Mouse (Mus musculus): ENCODE measurements around the gene Tmco4.
A peak's percentile ranks its signal among the peaks of the same experiment; 100 is the strongest.

Tmco4 gene

GRCm38 (mm10) chr4:138972827-138973718 lies at the start of gene Tmco4:
Tmco4 (plus strand) TSS chr4:138972888.
- peak; percentile 5 for DNase-seq

DNA sequence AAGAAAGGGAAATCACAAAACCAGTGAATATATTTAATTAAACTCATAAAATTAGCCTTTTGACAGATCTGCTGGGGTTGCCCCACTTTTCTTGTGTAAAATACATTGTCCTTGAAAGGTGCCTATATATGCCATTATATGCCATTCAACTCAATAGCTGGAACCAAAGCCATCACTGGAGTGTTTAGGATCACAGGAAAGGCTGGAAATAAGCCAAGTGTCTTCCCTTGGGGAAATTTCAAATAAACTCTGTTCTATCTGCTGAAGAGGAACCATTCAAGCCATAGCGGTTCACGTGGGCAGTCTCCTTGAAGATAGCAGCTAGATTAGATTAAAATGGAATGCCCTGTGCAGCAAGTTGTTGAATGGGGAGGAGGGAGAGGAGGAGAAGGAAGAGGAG lies 47.1 kb upstream of the Tmco4 start:
- no peak for DNase-seq

DNA sequence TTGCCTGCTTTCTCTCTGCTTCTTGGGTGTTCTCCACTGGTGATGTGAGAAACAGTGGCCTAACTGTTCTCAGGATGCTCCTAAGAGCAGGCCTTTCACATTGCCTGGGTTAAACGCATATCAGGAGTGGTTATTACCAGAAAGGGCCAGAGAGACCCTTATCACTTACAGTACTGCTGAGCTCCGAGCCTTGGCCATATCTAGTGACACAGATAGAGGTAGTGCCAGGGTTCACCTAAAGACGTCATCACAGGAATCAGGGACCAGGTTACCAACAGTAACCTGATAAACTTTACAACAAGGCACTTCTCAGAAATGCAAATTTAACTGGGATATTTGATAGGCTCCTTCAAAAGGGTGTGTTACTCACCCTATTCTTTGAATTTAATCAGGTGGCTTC lies 38.8 kb upstream of the Tmco4 start:
- DNase-seq = no peak

DNA sequence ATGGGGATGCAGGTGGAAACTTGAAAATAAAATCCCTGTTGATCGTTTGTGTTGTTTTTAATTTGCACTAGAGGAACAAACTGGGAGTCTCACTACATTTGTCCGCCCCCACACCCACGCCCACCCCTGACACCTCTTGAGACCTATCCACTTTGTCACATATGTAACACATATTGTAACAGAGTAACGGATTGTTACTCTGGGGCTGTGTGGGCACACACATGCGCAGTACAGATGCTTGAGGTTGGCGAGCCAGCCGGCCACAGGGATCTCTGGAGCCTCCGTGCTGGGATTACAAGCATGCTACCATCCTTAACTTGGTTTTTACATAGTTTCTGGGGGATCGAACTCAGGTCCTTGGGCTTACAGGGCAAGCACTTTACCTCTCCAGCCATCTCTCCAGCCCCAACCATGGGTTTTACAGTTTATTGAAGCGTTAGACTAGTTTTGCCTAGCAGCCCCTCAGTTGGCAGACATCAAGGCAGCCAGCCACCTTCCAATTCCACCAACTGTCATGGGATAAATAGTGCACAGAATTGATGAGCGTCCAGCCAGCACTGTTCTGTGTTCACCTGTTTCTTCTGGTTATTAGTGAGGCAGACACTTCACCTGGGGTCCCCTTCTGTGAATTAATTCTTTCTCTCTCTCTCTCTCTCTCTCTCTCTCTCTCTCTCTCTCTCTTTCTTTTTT lies 38.1 kb upstream of the Tmco4 start:
- no peak for DNase-seq

GRCm38 (mm10) chr4:138938495-138939269 lies 34.0 kb upstream of the Tmco4 start:
- DNase-seq = no peak

DNA sequence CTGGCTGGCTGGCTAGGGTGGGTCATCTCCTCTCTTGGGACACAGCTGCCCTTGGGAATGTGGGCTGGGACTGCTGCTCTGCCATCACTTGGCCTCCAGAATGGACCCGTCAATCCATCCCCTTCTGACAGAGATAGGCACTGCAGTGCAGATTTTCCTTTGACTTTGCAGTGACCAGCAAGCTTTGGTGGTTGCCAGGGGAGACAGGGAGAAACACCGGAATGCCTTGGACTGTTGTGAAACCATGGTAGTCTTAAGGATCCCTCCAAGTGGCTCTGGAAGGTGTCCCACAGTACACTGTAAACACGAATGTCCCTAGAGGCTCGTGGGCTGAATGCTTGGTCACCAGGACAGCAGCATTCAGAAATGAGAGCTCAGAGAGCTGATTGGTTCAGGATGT lies 33.2 kb upstream of the Tmco4 start:
- DNase-seq = no peak

GRCm38 (mm10) chr4:138941401-138941800 lies 31.3 kb upstream of the Tmco4 start:
- DNase-seq = no peak

DNA sequence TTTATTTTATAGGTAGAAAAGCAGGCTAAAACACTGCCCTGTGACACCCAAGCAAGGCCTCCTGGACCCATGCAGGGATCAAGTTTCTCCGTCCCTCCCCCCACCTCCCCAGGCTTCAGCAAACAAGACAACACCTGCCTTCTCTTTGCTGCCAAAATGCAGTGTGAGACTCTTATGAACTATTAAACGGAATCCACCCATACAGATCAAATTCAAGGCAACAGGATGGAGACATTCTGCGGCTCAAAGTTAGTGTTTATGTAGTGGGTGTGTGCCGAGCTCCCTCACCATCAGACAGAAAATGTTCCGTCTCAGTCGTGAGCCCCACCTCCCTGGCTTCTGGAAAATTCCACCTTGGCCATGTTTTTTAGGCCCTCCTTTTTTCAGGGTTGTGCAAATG lies 30.7 kb upstream of the Tmco4 start:
- DNase-seq = no peak

DNA sequence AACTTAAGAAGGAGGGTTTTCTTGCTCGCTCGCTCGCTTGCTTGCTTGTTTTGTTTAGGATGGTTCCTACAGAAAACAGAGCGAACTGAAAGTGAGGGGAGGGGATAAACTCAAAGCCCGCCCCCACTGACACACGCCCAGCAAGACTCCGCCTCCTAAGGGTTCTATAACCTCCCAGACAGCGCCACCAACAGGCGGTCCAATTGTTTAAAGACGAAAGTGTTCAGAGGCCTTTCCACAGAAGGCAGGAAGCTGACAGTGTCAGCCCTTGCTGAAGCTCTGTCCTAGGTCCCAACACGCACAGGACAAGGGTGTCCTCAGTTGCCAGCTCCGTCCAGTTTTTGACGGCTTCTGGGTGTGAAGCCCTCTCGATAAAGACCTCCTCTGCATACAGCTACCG lies 29.0 kb upstream of the Tmco4 start:
- no peak for DNase-seq

- no peak for DNase-seq
Observed at GRCm38 (mm10) chr4:138948257-138948656, 24.4 kb upstream of the Tmco4 start.

- DNase-seq = no peak
Observed at GRCm38 (mm10) chr4:138958612-138959011, 14.1 kb upstream of the Tmco4 start.

DNA sequence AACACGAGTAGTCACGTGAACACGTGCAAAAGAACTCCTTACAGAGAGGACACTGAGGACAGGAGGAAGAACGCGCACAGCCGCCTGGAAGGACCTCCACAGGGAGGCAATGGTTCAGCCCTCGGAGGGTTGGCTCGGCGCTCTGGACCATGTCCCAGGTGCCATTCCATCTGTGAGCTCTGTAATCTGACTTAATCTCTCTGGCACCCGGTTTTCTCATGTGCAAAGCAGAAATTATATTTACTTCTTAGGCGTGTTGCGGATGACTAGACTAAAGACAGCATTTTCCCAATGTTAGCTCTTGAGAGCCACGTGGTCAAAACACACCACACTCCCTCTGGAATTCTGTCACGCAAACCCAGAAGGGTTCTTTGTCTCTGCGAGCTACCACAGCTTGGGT lies 13.6 kb upstream of the Tmco4 start:
- no peak for DNase-seq

DNA sequence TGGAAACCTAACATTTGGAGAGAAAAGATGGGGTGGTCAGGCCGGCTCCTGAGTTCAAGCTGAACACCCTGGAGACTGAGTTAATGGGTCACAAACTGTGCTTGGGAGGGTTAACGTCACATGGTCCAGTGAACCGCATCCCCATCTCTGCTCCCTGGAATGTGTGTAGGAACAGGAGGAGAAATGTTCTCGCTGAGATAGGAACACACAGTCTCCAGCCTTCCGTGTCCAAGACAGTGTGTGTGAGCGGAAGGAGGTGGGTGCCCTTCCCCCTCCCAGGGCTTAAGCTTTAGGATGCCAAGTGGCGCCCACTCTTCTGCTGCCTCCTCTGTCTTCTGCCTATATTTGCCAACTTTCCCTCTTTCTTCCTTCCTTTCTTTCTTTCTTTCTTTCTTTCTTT lies 12.8 kb upstream of the Tmco4 start:
- no peak for DNase-seq

- no peak for DNase-seq
Observed at GRCm38 (mm10) chr4:138962719-138963118, 10.0 kb upstream of the Tmco4 start.

DNA sequence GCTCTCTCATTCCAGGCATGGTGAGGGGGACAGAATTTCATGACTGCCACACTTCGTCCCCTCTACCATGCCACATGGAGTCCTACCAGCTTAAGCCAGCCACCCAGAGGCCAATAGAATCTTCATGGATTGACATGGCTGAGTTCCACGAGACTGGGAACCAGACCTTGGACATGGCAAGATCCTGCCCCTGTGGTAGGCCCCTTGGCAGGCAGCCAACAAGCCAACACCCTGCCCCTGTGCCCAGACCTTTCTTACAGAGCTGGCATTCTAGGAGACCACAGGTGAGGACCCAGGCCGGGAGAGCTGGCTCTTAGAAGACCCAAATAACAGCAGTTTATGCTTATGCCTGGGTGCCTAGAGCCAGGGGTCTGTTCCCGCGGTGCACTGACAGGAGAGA lies 6.8 kb upstream of the Tmco4 start:
- no peak for DNase-seq

DNA sequence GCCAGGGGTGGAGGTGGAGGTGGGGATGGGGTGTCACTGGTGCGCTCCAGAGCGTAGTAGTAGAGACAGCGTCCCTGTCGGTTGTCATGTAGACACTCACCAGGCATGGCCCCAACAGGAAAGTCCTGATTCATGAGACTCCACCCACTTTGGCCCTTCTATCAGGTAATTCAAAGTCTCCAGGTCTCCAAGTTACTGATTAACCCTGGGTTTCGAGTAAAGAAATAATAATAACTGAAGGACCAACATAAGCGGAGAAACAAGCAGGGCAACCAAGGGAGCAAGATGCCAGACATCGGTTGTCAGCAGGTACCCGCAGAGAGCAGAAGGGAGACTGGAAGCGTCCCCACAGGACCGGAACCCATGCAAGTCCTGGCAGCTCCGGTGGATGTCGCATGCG lies 5.8 kb upstream of the Tmco4 start, which contains the start of gene Rnf186:
Rnf186 (plus strand) TSS at position 247 of the 400 bp plus-strand sequence.
- DNase-seq = no peak

GRCm38 (mm10) chr4:138967485-138967884 lies 5.2 kb upstream of the Tmco4 start:
- DNase-seq = no peak

GRCm38 (mm10) chr4:138968772-138969556 lies 3.7 kb upstream of the Tmco4 start:
- DNase-seq = no peak

GRCm38 (mm10) chr4:138969736-138970135 lies 3.0 kb upstream of the Tmco4 start:
- DNase-seq = no peak

DNA sequence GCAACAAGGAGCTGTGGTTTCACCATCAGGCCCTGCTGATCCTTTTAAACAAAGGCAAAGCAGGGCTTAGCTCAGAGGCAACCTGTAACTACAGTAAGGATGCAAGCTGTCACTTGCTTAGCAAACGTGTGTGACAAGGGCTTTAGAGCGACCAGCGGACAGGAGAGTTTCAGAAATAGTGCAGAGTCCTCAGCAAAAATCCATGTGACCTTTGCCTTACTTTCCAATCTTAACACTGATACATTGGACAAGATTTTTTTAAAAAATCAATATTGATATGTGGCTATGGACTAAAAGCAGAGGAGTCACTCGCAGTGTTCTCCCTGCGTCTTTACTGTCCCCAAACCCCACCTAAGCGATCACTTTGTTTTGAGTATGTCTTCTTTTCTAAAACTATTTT lies 1.3 kb upstream of the Tmco4 start:
- no peak for DNase-seq

DNA sequence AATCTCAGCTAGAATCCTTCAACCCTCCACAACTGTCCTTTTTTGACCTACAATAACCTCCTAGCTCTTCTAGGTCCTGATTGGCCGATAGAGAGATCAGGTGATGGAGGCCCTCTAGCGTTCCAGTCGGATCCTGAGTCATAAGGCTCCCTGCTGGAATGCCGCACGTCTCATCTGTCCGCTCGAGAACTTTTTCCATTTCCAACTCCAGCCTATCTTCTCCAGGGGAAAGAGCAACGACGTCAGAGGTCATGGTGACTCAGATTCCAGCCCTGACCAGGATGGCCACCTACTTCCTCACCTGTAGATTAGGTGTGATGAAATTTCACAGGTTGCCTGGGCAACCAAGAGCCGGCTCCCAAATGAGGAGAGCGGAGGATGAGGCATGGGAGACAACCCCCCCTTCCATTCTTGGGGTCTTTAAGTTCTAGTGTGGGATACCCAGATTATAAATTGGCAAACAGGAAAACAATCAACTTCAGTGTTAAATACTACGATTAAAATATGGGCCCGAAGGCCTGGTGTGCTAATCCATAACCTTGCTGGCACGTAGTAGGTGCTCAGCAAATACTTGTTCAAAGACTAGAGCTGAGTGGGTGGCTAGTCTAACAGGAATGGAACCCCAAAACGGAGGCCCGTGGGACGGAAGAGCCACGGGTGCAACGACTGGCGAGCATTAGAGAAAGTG lies 405 bp upstream of the Tmco4 start:
- peak; percentile 16 for DNase-seq

GRCm38 (mm10) chr4:138973719-138974115 lies 1.0 kb downstream of the Tmco4 start:
- DNase-seq = no peak

Measured in cerebellum, adult 9-10 months (tissue).